13 mouse cellular contexts compared by ENCODE assay signal in genomic region chr12:71949606-71950005, GRCm38 (mm10).
"Had no signal": no experiment of that assay in that cellular context is flagged by ENCODE, and none has a peak within 500 bp of the region (broad histone marks: within the 10 kb centered on the region; RNA-seq: fewer than 3 reads in every experiment).

No protein-coding gene starts in this region.

- DNase-seq: kidney, adult 2 months; kidney, postnatal 25 days; layer of hippocampus, adult 9-11 months; liver, embryonic 13.5 days; midbrain, embryonic 14.5 days; right cerebral cortex, adult 18-20 months; thymus, adult 18-20 months had no signal

- H3K9me3 ChIP-seq: liver, embryonic 13.5 days; neural tube, embryonic 12.5 days; neural tube, embryonic 15.5 days had no signal

- H3K4me3 ChIP-seq: layer of hippocampus, adult 2 months; liver, embryonic 13.5 days; neural tube, embryonic 12.5 days; neural tube, embryonic 15.5 days had no signal

- H3K27ac ChIP-seq: kidney, postnatal 0 days; layer of hippocampus, adult 2 months; liver, embryonic 13.5 days; neural tube, embryonic 12.5 days; neural tube, embryonic 15.5 days had no signal

- H3K4me2 ChIP-seq: liver, embryonic 13.5 days; lung, embryonic 14.5 days; midbrain, embryonic 11.5 days; neural tube, embryonic 12.5 days; neural tube, embryonic 15.5 days had no signal

- H3K4me1 ChIP-seq: liver, embryonic 13.5 days had no signal

- H3K9ac ChIP-seq: liver, embryonic 13.5 days; lung, embryonic 14.5 days; neural tube, embryonic 12.5 days; neural tube, embryonic 15.5 days had no signal

- H3K27me3 ChIP-seq: liver, embryonic 13.5 days; neural tube, embryonic 12.5 days; neural tube, embryonic 15.5 days had no signal
